Mouse (Mus musculus) testis, adult 2 months (tissue): Measurements from ENCODE around the gene Kcnj9. TPM values are rescaled to one million over a fixed set of nuclear protein-coding genes. Genes with fewer than 3 reads are reported as not detected.
A peak's percentile ranks its signal among the peaks of the same experiment; 100 is the strongest.

Experiments
- H3K27ac ChIP-seq: fragments of 200-500 bp; 2 replicates; pipeline ENCODE4 v1.5.1; 2012; ENCODE audit warnings: low read depth, low read length; ENCODE audit not compliant: control insufficient read depth, insufficient read depth
- H3K27me3 ChIP-seq: fragments of 200-500 bp; 2 replicates; pipeline ENCODE4 v1.6.1; 2012; ENCODE audit warnings: mild to moderate bottlenecking, low read length, moderate library complexity; ENCODE audit not compliant: control insufficient read depth, insufficient read depth
- H3K36me3 ChIP-seq: fragments of 200-500 bp; 2 replicates; pipeline ENCODE4 v1.6.1; 2012; ENCODE audit warnings: mild to moderate bottlenecking, low read length; ENCODE audit not compliant: control insufficient read depth, insufficient read depth
- H3K4me1 ChIP-seq: fragments of 200-500 bp; 2 replicates; pipeline ENCODE4 v1.6.1; 2012; ENCODE audit warnings: low read length; ENCODE audit not compliant: control insufficient read depth, insufficient read depth
- H3K4me3 ChIP-seq: fragments of 200-500 bp; 2 replicates; pipeline ENCODE4 v1.5.1; 2012; ENCODE audit warnings: low read depth, mild to moderate bottlenecking, low read length, moderate library complexity, mixed read lengths; ENCODE audit not compliant: control insufficient read depth
- CTCF ChIP-seq: fragments of 200-500 bp; IDR thresholded peaks from 2 replicates; pipeline ENCODE4 v1.5.1; 2012; ENCODE audit warnings: low read depth, mild to moderate bottlenecking, inconsistent platforms, low read length, moderate library complexity; ENCODE audit not compliant: control insufficient read depth, insufficient read depth, insufficient replicate concordance
- POLR2A ChIP-seq: fragments of 200-500 bp; IDR thresholded peaks from 2 replicates; pipeline ENCODE4 v1.6.1; 2012; ENCODE audit warnings: low read depth, mild to moderate bottlenecking, inconsistent platforms, low read length, moderate library complexity; ENCODE audit not compliant: control insufficient read depth
- polyA plus RNA-seq: library from polyadenylated mRNA; depleted of rRNA; stranded (reverse); fragments of >200 nt; gene quantifications from 2 replicates; pipeline ENCODE4 v1.2.3, GENCODE M21; 2012

The Kcnj9 gene
- polyA plus RNA-seq, 1 experiment: 41.2 TPM

- TF ChIP-seq POLR2A (peak; percentile 53; the same call in 1 of the 2 replicates), CTCF (no peak)
- Histone ChIP-seq H3K36me3 (no peaks in the 10 kb centered on the region), H3K27ac (peak within 1 kb of the TSS; percentile 91), H3K27me3 (no peaks in the 10 kb centered on the region), H3K4me1 (peaks cover 3% of the 10 kb centered on the region), H3K4me3 (peak within 1 kb of the TSS; percentile 71)
Observed at GRCm38 (mm10) chr1:172297611-172298537, 31.2 kb downstream of the Kcnj9 start, which contains the start of gene Atp1a2. Gene Atp1a2 (minus strand): TSS chr1:172298064.

DNA sequence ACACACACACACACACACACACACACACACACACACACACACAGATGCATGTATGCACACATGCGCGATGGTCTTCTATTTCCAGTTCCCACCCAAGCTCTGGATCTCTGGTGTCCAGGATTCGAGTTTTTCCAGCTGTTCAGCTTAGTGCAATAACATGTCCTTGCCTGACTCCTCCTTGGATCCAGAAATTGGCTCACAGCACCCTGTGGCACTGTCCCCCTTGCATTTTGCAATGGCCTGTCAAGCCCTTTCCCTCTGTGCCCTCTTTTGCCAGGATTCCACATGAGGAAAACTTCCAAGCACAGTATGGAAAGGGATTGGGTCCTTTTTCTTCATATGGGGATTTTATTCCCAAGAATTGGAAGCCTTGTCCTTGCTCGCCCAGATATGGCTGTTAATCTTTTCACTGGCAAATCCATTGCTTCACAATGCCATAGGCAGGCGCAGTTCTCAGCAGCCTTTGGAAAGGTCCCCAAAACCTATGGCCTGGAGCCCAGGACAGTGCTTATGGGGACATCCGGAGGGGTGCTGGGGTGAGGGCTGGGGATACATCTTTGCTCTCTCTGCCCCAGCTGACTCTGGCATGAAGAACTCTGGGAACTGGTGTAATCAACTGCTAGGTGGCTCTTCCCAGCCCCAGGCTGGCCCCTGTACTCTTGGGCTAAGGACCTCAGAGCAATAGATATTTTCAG is 32.2 kb downstream of the Kcnj9 start:
- TF ChIP-seq CTCF (no peak), POLR2A (no peak)
- Histone ChIP-seq H3K36me3 (no peaks in the 10 kb centered on the region), H3K27ac (peak overlapping the region; percentile 91), H3K4me3 (peak overlapping the region; percentile 71), H3K27me3 (no peaks in the 10 kb centered on the region), H3K4me1 (peaks cover 3% of the 10 kb centered on the region)

DNA sequence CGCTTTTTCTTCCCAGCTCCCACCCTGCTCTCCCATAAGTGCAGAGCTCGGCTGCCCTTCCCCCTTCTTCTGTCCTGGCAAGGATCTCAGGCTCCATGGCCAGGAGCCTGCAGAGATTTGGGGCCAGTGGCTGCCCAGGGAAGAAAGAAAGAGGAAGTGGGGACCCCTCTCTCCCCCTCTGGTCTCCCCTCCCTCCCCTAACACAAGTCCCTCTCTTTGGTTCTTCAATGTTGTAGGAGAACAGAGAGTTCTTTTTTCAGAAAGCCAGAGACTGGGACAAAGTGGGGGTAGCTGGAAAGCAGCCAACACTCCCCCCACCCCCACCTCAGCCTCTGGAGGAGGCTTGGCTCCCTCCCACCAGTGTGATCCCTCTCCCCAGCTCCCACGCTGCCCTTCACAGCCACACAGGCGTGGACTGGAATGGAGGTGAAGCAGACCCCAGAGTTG is 33.3 kb downstream of the Kcnj9 start:
- Histone ChIP-seq H3K27ac (peak overlapping the region; percentile 91), H3K27me3 (no peaks in the 10 kb centered on the region), H3K4me3 (peak overlapping the region; percentile 49), H3K36me3 (no peaks in the 10 kb centered on the region), H3K4me1 (peaks cover 3% of the 10 kb centered on the region)
- TF ChIP-seq POLR2A: no peak
- no peak for TF ChIP-seq CTCF

DNA sequence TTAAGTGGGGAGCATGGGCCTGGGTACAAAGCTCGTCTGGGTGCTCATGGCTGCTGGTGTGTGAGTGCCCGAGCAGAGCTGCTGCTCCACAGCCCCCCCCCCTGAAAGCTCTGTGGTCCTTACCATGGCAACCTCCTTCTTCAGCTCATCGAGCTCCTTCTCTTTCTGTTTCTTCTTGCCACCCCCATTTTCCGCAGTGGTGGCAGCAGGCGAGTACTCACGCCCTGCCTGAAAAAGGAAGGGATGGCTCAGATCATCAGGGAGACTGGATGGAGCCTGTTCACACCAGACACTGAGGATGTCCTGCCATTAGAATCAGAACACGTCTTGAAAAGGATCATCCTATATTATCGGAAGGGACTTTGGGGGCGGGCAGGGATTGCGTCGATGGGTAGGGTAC is 35.7 kb downstream of the Kcnj9 start:
- H3K27ac ChIP-seq: no peak overlapping the region
- TF ChIP-seq POLR2A (no peak), CTCF (no peak)

DNA sequence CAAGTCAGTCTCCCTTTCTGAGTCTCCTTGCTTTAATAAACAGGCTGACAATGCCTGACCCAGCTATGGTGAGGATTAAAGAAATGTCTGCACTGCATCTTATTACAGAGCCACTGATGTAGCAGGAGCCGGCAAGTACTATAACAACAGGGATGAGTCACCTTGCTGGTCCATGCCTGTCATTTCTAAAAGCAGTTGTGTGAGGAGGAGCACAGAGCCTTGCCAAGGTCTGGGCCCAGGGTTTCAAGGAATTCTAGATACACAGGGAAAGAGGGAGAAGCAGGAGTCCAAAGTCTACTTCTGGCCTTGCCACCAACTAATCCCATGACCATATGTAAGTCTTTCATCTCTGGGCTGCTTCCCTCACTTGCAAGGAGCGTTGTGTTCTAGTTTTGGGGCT is 36.2 kb downstream of the Kcnj9 start:
- Histone ChIP-seq H3K27ac (no peak overlapping the region), H3K27me3 (no peaks in the 10 kb centered on the region), H3K4me3 (no peak overlapping the region), H3K4me1 (no peaks in the 10 kb centered on the region), H3K36me3 (no peaks in the 10 kb centered on the region)
- TF ChIP-seq CTCF (no peak), POLR2A (no peak)

More for the DNA sequence above, 35.7 kb downstream of the Kcnj9 start:
- Histone ChIP-seq H3K36me3 (no peaks in the 10 kb centered on the region), H3K4me1 (no peaks in the 10 kb centered on the region; the same call in 1 of the 2 replicates), H3K27me3 (no peaks in the 10 kb centered on the region), H3K4me3 (no peak overlapping the region)

DNA sequence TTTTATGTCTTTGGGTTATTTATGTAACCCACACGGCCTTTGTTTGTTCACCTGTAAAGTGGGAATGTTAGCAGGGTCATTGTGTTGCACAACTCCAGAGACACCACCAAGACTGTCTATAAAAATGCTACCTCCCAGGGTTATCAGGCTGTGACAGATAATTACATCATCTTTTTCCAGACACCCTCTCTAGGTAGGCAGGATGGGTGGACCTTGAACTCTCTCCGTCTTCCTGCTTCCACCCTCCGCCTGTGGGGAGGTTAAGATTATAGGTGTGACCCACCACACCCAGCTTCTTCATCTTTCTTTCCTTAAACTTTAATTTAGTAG is 39.5 kb downstream of the Kcnj9 start:
- Histone ChIP-seq H3K4me1 (no peaks in the 10 kb centered on the region), H3K27me3 (no peaks in the 10 kb centered on the region), H3K4me3 (no peak overlapping the region), H3K27ac (no peak overlapping the region), H3K36me3 (no peaks in the 10 kb centered on the region)
- TF ChIP-seq POLR2A (no peak), CTCF (no peak)

GRCm38 (mm10) chr1:172288900-172289616 is 40.1 kb downstream of the Kcnj9 start:
- no peaks in the 10 kb centered on the region for H3K36me3 ChIP-seq
- no peak overlapping the region for H3K27ac ChIP-seq
- H3K27me3 ChIP-seq: no peaks in the 10 kb centered on the region
- TF ChIP-seq CTCF (no peak), POLR2A (no peak)
- H3K4me3 ChIP-seq: no peak overlapping the region
- no peaks in the 10 kb centered on the region for H3K4me1 ChIP-seq
